Mouse (Mus musculus) embryonic facial prominence, embryonic 15.5 days (tissue): ENCODE data around the gene Mitf. TPM values are rescaled to one million over a fixed set of nuclear protein-coding genes. Genes with fewer than 3 reads are reported as not detected.

ENCODE experiments used
- ATAC-seq: fragments of 200-750 bp; cut with Nextera tagmentation; 2 replicates; pipeline ENCODE4 v1.8.0; 2017; ENCODE audit warnings: low read depth, moderate TSS enrichment; ENCODE audit not compliant: insufficient number of reproducible peaks, low FRiP score, low TSS enrichment
- H3K27ac ChIP-seq: fragments of 300-500 bp; sonication (generic); replicated peaks from 2 replicates; pipeline ENCODE4 v1.5.1; 2015; ENCODE audit warnings: mild to moderate bottlenecking, inconsistent platforms
- H3K27me3 ChIP-seq: fragments of 300-500 bp; sonication (generic); 2 replicates; pipeline ENCODE4 v1.6.1; 2015; ENCODE audit warnings: inconsistent platforms
- H3K36me3 ChIP-seq: fragments of 300-500 bp; sonication (generic); 2 replicates; pipeline ENCODE4 v1.6.1; 2015; ENCODE audit warnings: mild to moderate bottlenecking, inconsistent platforms
- H3K4me1 ChIP-seq: fragments of 300-500 bp; sonication (generic); 2 replicates; pipeline ENCODE4 v1.6.1; 2015; ENCODE audit warnings: inconsistent platforms
- H3K4me2 ChIP-seq: fragments of 300-500 bp; sonication (generic); replicated peaks from 2 replicates; pipeline ENCODE4 v1.6.1; 2015; ENCODE audit warnings: mild to moderate bottlenecking, inconsistent platforms
- H3K4me3 ChIP-seq: fragments of 300-500 bp; sonication (generic); replicated peaks from 2 replicates; pipeline ENCODE4 v1.5.1; 2015; ENCODE audit warnings: mild to moderate bottlenecking, inconsistent platforms
- H3K9ac ChIP-seq: fragments of 300-500 bp; sonication (generic); 2 replicates; pipeline ENCODE4 v1.6.1; 2015; ENCODE audit warnings: inconsistent platforms
- H3K9me3 ChIP-seq: fragments of 300-500 bp; sonication (generic); replicated peaks from 2 replicates; pipeline ENCODE4 v1.6.1; 2016; ENCODE audit warnings: inconsistent platforms
- WGBS: fragments of 180-500 bp; shearing (Covaris S2); methylation state at CpG from one replicate; pipeline ENCODE4 v1.1.7; 2015; 5-methylcytosine and 5-hydroxymethylcytosine counted together
- polyA plus RNA-seq: library from polyadenylated mRNA; unstranded; fragments of >200 nt; fragmentation: Nextera tagmentation; extraction: Ambion mirVana; gene quantifications from 2 replicates; pipeline ENCODE4 v1.2.1, GENCODE M21; 2015

Mitf gene
- polyA plus RNA-seq, 1 experiment from 2014 or later = 4.8 TPM

DNA sequence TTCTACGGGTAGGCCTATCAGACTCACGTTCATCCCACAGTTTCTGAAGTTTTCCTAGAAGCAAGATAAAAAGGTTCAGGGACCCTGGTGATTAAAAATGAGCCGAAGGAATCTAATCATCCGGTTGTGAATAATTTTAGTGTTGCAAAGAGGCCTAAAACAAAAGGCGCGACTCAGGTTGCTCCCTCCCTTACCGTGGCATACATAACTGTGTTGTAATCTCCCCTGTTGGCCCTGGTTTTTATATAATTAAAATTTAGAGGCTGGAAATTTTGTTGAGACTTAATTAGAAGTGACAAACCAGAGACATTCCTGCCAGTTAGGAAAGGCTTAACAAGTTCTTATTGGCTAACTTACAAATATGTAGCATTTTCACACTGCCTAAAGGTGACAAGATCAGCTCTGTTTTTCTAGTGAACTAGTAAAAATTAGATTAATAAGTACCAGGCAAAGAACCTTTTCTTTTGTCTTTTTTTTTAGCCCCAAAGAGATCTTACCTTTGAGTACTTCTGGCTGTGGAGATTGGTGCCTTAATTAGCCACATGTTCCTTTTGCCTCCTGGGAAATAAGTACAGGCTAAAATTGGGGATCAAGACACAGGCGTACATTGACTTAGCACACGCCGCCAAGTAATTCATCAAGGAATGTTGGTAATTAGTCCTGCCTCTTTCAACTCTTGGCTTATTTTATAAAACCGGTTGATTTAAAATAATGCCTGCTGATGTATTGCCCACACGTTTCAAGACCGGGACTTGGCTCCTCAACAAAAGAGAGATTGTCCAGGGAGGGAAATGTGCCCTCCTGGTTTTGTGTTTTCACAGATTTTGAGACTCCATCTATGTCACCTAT, 143.4 kb downstream of the Mitf start:
- no peak overlapping the region for H3K4me2 ChIP-seq
- no peaks in the 10 kb centered on the region for H3K27me3 ChIP-seq
- H3K4me1 ChIP-seq = no peaks in the 10 kb centered on the region
- no peak overlapping the region for H3K27ac ChIP-seq
- H3K4me3 ChIP-seq = no peak overlapping the region
- WGBS = 52% methylated on average over 13 of the region's 13 CpGs
- H3K36me3 ChIP-seq = no peaks in the 10 kb centered on the region
- H3K9me3 ChIP-seq = no peaks in the 10 kb centered on the region
- H3K9ac ChIP-seq = no peak overlapping the region
- ATAC-seq = no peak

DNA sequence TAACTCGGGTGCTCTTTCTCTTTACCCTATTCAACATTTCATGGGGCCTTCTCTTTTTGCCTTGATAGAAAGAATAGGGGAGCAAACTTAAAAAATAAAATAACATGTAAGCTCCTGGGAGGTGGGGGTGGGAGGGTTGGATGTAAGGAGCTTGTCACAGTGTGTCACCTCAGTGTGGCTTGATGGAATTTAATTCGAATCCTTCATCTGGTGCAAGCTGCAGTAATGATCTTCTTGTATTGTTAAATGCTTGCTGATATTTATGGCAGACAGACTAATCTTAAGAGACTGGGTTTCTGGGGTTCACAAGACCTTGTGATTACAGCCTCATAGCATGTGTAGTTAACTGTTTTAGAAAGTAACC, 144.0 kb downstream of the Mitf start:
- Histone ChIP-seq H3K4me2 (no peak overlapping the region), H3K27ac (no peak overlapping the region), H3K27me3 (no peaks in the 10 kb centered on the region), H3K4me3 (no peak overlapping the region), H3K36me3 (no peaks in the 10 kb centered on the region), H3K4me1 (no peaks in the 10 kb centered on the region), H3K9ac (no peak overlapping the region), H3K9me3 (no peaks in the 10 kb centered on the region)
- no peak for ATAC-seq
- WGBS = 53% methylated on average over 2 of the region's 2 CpGs

DNA sequence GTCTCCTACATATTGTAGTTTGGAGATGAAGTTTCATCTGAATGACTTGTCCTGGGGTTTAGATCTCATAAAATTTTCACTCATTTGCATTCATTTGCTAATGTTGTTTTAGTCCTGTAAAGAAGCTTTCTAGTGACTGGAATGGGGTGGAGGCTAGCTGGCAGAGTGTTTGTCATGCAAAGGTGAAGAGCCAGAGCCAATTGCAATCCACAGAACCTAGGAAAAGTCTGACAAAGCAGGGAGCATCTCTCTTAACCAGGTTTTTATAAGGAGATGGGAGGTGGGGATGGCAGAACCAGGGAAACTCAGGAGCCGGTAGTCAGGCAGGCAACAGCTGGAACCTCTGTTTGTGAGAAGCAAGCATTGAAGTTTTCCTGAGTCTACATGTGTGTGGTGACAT, 144.9 kb downstream of the Mitf start:
- ATAC-seq = no peak

DNA sequence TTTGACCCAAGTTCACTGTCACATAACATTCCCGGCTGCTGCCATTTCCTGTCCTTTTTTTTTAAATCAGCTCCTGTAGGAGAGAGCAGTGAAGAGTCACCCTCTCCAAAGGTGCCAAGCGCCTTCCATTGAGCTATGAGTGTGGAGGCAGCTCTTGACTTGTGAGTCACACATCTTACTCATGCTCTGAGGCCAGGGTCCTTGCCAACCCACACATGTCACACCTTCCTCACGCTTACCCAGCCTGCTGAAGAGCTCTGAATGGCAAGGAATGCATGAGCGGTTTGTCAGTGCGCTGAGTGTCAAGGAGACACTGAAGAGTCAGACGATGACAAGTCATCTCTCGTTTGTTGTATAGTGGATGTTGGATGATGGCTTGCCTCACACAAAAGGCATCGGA, 146.0 kb downstream of the Mitf start:
- H3K36me3 ChIP-seq = no peaks in the 10 kb centered on the region
- H3K27me3 ChIP-seq = no peaks in the 10 kb centered on the region
- no peak overlapping the region for H3K9ac ChIP-seq
- H3K4me3 ChIP-seq = no peak overlapping the region
- no peak overlapping the region for H3K27ac ChIP-seq
- H3K4me1 ChIP-seq = no peaks in the 10 kb centered on the region
- WGBS = 77% methylated on average over 8 of the region's 8 CpGs
- no peak overlapping the region for H3K4me2 ChIP-seq
- no peaks in the 10 kb centered on the region for H3K9me3 ChIP-seq
- no peak for ATAC-seq

More for the DNA sequence above, 144.9 kb downstream of the Mitf start:
- no peaks in the 10 kb centered on the region for H3K36me3 ChIP-seq
- H3K9ac ChIP-seq = no peak overlapping the region
- no peak overlapping the region for H3K27ac ChIP-seq
- no peaks in the 10 kb centered on the region for H3K4me1 ChIP-seq
- H3K9me3 ChIP-seq = no peaks in the 10 kb centered on the region
- no peaks in the 10 kb centered on the region for H3K27me3 ChIP-seq
- H3K4me3 ChIP-seq = no peak overlapping the region
- WGBS = 71% methylated on average over 1 of the region's 1 CpGs
- H3K4me2 ChIP-seq = no peak overlapping the region

DNA sequence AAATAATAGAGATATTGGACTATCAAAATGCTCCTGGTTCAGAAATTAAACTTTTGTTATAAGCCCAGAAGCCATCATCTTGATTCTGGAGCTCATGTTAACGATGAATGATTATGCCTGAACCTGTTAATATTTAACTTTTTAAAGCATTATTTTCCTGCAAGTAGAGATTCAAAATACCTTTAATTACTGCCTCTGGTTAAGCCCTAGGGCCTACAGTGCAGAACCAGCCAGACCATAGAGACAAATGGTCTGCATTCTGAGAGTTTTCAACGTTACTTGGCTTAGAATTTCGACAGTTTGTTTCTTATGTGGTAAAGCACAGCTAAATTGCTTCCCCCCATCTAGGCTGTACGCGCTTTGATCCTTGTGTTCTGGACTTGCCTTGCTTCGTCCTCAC, 149.3 kb downstream of the Mitf start:
- no peak for ATAC-seq
- 70% methylated on average over 6 of the region's 6 CpGs for WGBS
- Histone ChIP-seq H3K4me1 (no peaks in the 10 kb centered on the region), H3K9ac (no peak overlapping the region), H3K9me3 (no peaks in the 10 kb centered on the region), H3K36me3 (no peaks in the 10 kb centered on the region), H3K27me3 (no peaks in the 10 kb centered on the region), H3K4me2 (no peak overlapping the region), H3K27ac (no peak overlapping the region), H3K4me3 (no peak overlapping the region)

DNA sequence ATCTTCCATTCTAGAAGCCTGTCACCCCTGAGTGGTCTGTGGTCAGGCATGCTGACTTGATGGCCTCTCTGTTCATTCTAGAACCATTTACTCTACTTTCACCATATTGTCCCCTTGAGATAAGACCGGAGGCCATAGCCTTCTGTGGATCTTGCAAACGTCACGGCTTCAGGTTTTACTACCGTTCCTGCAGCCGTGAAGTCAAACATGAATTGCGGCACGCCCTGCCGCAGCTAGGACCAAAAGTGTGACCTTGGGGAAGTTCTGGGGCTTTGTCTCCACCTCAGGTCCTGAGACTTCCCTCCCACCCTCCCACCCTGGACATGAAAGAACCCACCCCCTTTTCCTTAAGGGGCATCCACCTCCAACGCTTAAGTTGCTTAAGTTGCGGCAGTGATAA, 149.8 kb downstream of the Mitf start:
- Histone ChIP-seq H3K4me1 (no peaks in the 10 kb centered on the region), H3K27ac (no peak overlapping the region), H3K36me3 (no peaks in the 10 kb centered on the region), H3K4me3 (no peak overlapping the region), H3K9ac (no peak overlapping the region), H3K9me3 (no peaks in the 10 kb centered on the region), H3K27me3 (no peaks in the 10 kb centered on the region), H3K4me2 (no peak overlapping the region)
- no peak for ATAC-seq
- 93% methylated on average over 10 of the region's 10 CpGs for WGBS

DNA sequence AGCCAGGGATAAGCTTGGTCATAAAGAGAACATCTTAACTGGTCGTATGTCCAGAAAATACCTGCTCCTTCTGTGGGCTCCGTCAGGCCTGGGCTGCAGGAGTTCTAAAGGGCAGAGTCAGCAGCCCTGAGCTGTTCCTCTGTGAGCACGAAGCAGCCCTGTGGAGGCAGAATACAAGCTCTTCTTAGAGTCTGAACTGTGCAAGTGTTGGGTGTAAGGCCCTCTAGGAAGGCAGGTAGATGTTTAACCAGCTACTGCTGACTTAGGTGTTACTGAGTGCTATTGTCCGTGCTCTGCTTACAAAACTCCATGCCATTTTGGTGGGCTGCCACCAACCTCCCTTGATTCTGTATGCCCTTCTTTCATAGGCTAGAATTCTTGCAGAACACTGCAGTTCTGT, 151.4 kb downstream of the Mitf start:
- WGBS = 76% methylated on average over 4 of the region's 4 CpGs

DNA sequence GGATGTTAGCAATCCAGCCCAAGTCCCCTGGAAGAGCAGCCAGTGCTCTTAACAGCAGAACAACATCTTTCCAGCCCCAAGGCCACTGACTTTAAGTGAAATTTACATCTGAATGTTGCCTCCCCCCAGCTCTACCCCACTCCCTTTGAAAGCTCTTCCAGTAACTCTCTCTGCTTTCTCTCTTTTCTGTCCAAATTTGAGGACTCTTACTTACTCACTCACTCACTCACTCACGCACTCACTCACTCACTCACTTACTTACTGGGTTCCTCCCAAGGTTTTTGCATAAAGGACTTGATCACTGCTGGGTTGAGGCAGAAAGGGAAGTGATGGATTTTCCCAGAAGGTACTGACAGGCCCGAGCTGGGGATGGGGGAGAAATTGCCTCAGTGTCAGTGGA, 154.9 kb downstream of the Mitf start:
- H3K9ac ChIP-seq = no peak overlapping the region
- H3K27me3 ChIP-seq = no peaks in the 10 kb centered on the region
- no peak overlapping the region for H3K4me3 ChIP-seq
- 40% methylated on average over 2 of the region's 2 CpGs for WGBS
- H3K9me3 ChIP-seq = no peaks in the 10 kb centered on the region
- ATAC-seq = no peak
- no peak overlapping the region for H3K27ac ChIP-seq
- H3K4me1 ChIP-seq = no peaks in the 10 kb centered on the region
- H3K4me2 ChIP-seq = no peak overlapping the region
- H3K36me3 ChIP-seq = no peaks in the 10 kb centered on the region

More for the DNA sequence above, 151.4 kb downstream of the Mitf start:
- no peak overlapping the region for H3K27ac ChIP-seq
- H3K4me2 ChIP-seq = no peak overlapping the region
- ATAC-seq = no peak
- H3K9me3 ChIP-seq = no peaks in the 10 kb centered on the region
- no peak overlapping the region for H3K4me3 ChIP-seq
- H3K4me1 ChIP-seq = no peaks in the 10 kb centered on the region
- H3K27me3 ChIP-seq = no peaks in the 10 kb centered on the region
- no peak overlapping the region for H3K9ac ChIP-seq
- H3K36me3 ChIP-seq = no peaks in the 10 kb centered on the region

DNA sequence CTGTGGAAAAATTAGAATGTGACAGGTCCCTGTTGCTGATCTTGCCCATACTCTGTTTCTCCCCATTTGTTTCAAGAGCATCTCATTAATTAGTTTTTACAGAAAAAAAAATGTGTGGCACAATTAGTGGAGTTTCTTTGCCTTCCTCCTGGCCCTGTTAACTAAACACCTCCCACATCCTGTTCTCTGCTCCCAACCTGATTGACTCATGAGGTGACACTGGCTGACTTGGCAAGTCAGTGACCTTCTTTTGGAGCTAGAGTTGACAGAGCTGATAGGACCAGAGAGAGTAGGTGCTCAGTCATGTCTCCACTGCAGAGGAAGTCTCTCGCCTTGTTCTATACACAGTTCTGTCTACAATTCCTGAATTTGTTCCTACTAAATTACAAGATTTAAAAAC, 155.5 kb downstream of the Mitf start:
- Histone ChIP-seq H3K9me3 (no peaks in the 10 kb centered on the region), H3K27ac (no peak overlapping the region), H3K36me3 (no peaks in the 10 kb centered on the region), H3K27me3 (no peaks in the 10 kb centered on the region), H3K4me2 (no peak overlapping the region), H3K4me3 (no peak overlapping the region), H3K9ac (no peak overlapping the region), H3K4me1 (no peaks in the 10 kb centered on the region)
- WGBS = 75% methylated on average over 1 of the region's 1 CpGs
- no peak for ATAC-seq

DNA sequence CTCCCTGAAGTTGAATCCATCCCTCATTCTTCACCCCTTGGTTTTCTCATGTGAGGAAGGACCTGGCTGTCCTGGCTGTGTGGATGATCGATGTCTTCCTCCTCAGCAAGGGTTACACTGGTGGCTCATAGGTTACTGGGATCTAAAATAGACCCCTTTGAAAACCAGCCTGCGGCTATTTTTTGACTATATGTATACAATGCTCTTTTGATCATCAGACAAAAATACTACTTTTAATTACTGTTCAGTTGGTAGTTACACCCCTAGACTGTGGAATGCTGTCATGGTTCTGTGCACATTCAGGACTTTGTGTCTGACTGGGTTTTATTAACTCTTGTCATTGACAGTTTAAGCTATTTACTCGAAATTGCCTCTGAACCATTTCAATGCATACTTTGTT, 157.9 kb downstream of the Mitf start:
- H3K9me3 ChIP-seq = no peaks in the 10 kb centered on the region
- no peak overlapping the region for H3K4me2 ChIP-seq
- 58% methylated on average over 3 of the region's 3 CpGs for WGBS
- H3K27me3 ChIP-seq = no peaks in the 10 kb centered on the region
- no peaks in the 10 kb centered on the region for H3K4me1 ChIP-seq
- no peak for ATAC-seq
- H3K4me3 ChIP-seq = no peak overlapping the region
- H3K9ac ChIP-seq = no peak overlapping the region
- no peak overlapping the region for H3K27ac ChIP-seq
- H3K36me3 ChIP-seq = no peaks in the 10 kb centered on the region

DNA sequence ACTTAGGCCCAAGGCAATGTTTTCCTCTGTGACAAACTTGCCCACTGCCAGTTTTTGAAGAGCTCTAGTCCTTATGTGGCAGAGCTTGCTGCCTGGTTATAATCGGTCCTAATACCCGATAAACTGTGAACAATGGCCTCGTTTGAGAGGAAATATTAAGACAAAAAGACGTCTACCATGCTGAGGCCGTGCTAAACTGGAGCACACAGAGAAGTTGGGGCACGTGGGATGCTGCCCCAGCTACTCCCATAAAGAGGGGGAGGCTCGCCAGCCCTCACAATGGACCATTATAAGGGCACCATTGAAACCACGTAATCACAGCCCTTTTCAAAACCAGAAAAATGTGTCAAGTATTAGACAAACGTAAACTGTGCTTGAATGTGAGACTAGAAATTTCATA, 174.8 kb downstream of the Mitf start:
- Histone ChIP-seq H3K9ac (no peak overlapping the region), H3K4me2 (no peak overlapping the region), H3K36me3 (no peaks in the 10 kb centered on the region), H3K9me3 (no peaks in the 10 kb centered on the region), H3K27me3 (no peaks in the 10 kb centered on the region), H3K4me3 (no peak overlapping the region), H3K27ac (no peak overlapping the region), H3K4me1 (no peaks in the 10 kb centered on the region)
- no peak for ATAC-seq
- WGBS = 54% methylated on average over 9 of the region's 9 CpGs

DNA sequence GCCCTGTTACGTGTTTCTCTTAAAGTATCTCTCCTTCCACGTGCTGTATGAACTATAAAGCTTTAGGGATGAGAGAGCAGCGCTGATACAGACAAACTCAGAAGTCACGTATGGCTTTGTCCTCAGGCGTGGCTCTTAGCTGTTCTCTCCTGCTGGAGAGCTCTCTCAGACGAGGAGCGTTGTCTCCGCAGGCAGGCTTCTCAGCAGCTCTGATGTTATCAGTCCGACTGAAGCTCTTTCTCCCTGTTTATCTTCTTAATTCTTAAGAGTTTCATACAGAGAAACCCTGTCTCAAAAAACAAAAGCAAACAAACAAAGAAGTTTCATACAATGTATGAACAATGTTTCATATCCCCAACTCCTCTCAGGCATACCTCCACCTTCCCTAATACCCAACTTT, 178.8 kb downstream of the Mitf start:
- no peaks in the 10 kb centered on the region for H3K27me3 ChIP-seq
- H3K4me2 ChIP-seq = no peak overlapping the region
- no peaks in the 10 kb centered on the region for H3K9me3 ChIP-seq
- WGBS = 42% methylated on average over 9 of the region's 9 CpGs
- ATAC-seq = no peak
- H3K9ac ChIP-seq = no peak overlapping the region
- H3K4me3 ChIP-seq = no peak overlapping the region
- no peaks in the 10 kb centered on the region for H3K36me3 ChIP-seq
- H3K27ac ChIP-seq = no peak overlapping the region
- no peaks in the 10 kb centered on the region for H3K4me1 ChIP-seq
